32 mouse cellular contexts compared by ENCODE assay signal in the genomic region with DNA sequence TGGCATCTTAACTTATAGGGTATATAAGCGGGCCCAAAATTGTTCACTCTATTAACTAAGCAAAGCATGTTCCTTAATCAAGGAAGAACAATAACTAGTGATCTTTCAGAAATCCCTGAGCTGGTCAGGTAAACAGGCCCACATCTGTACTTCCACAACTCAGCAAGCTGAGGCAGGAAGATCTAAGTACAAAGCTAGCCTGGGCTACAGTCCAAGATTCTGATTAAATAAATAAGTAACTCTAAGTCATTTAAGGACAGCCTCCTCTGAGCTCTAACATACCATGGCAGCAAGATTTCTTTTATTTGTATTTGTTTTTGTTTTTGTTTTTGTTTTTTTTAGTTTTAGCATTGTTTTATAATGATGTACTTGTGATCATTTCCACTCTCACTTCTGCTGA.
"Had no signal": no experiment of that assay in that cellular context is flagged by ENCODE, and none has a peak within 500 bp of the region (broad histone marks: within the 10 kb centered on the region; RNA-seq: fewer than 3 reads in every experiment).

No protein-coding gene starts in this region.

- DNase-seq: left cerebral cortex, postnatal 4 days; liver; liver, embryonic 13.5 days; liver, postnatal 0 days; lung, adult 18-20 months; lung, adult 2 months; lung, embryonic 14.5 days; lung, postnatal 10 days; lung, postnatal 14 days; lung, postnatal 36 days; lung, postnatal 4 days; midbrain, embryonic 14.5 days had no signal

- H3K27ac ChIP-seq: limb, embryonic 10.5 days; limb, embryonic 12.5 days; limb, embryonic 13.5 days; limb, embryonic 15.5 days; liver, embryonic 13.5 days; liver, embryonic 14.5 days; liver, embryonic 15.5 days; lung, embryonic 15.5 days; macrophage; midbrain, embryonic 10.5 days; midbrain, embryonic 12.5 days; midbrain, embryonic 13.5 days; midbrain, embryonic 15.5 days; neural tube, embryonic 12.5 days; neural tube, embryonic 13.5 days had no signal

- H3K4me1 ChIP-seq: limb, embryonic 12.5 days; limb, embryonic 13.5 days; limb, embryonic 15.5 days; liver, embryonic 13.5 days; liver, embryonic 15.5 days; megakaryocyte, embryonic 14.5 days; midbrain, embryonic 10.5 days; midbrain, embryonic 12.5 days; midbrain, embryonic 13.5 days; midbrain, embryonic 15.5 days; neural tube, embryonic 12.5 days; neural tube, embryonic 13.5 days had no signal

- H3K9ac ChIP-seq: limb, embryonic 12.5 days; limb, embryonic 13.5 days; limb, embryonic 15.5 days; liver, embryonic 13.5 days; liver, embryonic 14.5 days; liver, embryonic 15.5 days; liver, postnatal 0 days; lung, embryonic 14.5 days; lung, embryonic 15.5 days; midbrain, embryonic 12.5 days; midbrain, embryonic 13.5 days; midbrain, embryonic 15.5 days; neural tube, embryonic 12.5 days; neural tube, embryonic 13.5 days had no signal

- H3K36me3 ChIP-seq: limb, embryonic 10.5 days; limb, embryonic 12.5 days; limb, embryonic 13.5 days; limb, embryonic 15.5 days; liver, embryonic 13.5 days; liver, embryonic 15.5 days; lung, embryonic 15.5 days; midbrain, embryonic 10.5 days; midbrain, embryonic 12.5 days; midbrain, embryonic 13.5 days; midbrain, embryonic 15.5 days; neural tube, embryonic 12.5 days; neural tube, embryonic 13.5 days had no signal

- ATAC-seq: liver, postnatal 0 days; lung, postnatal 0 days; midbrain, embryonic 13.5 days; midbrain, embryonic 15.5 days; midbrain, embryonic 16.5 days had no signal

- H3K4me3 ChIP-seq: limb, embryonic 10.5 days; limb, embryonic 12.5 days; limb, embryonic 13.5 days; limb, embryonic 15.5 days; liver, embryonic 13.5 days; liver, embryonic 15.5 days; lung, embryonic 15.5 days; megakaryocyte, embryonic 14.5 days; midbrain, embryonic 10.5 days; midbrain, embryonic 12.5 days; midbrain, embryonic 13.5 days; midbrain, embryonic 15.5 days; myocyte; neural tube, embryonic 12.5 days; neural tube, embryonic 13.5 days had no signal

- H3K4me2 ChIP-seq: limb, embryonic 12.5 days; limb, embryonic 13.5 days; limb, embryonic 15.5 days; liver, embryonic 11.5 days; liver, embryonic 13.5 days; liver, embryonic 15.5 days; lung, embryonic 14.5 days; lung, embryonic 15.5 days; midbrain, embryonic 11.5 days; midbrain, embryonic 12.5 days; midbrain, embryonic 13.5 days; midbrain, embryonic 15.5 days; neural tube, embryonic 12.5 days; neural tube, embryonic 13.5 days had no signal

- H3K27me3 ChIP-seq: limb, embryonic 12.5 days; limb, embryonic 13.5 days; limb, embryonic 15.5 days; liver, embryonic 13.5 days; liver, embryonic 15.5 days; lung, embryonic 15.5 days; midbrain, embryonic 12.5 days; midbrain, embryonic 13.5 days; midbrain, embryonic 15.5 days; neural tube, embryonic 12.5 days; neural tube, embryonic 13.5 days had no signal

- H3K9me3 ChIP-seq: limb, embryonic 10.5 days; limb, embryonic 12.5 days; limb, embryonic 13.5 days; limb, embryonic 15.5 days; liver, embryonic 13.5 days; liver, embryonic 15.5 days; lung, embryonic 15.5 days; megakaryocyte, embryonic 14.5 days; midbrain, embryonic 10.5 days; midbrain, embryonic 13.5 days; midbrain, embryonic 15.5 days; neural tube, embryonic 12.5 days had no signal
